ENCODE assay signal across 19 mouse cellular contexts in the genomic region with DNA sequence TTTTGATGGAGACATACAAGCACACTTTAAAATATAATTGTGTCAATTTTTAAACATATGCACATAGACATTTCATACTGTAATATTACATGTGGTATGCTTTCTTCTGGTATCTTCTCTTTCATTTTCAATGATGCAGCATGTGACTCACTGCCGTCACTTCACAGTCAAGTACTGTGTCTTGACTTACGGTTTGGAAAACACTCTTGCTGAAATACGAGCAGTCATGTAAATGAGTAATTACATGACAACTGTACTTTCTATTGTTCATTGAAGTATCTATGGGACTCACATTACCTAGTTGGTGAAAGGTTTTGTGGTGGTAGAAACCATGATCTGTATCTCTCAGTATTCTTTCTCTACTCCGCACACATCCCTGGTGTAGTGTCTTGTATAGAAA. TPM values are rescaled to one million over a fixed set of nuclear protein-coding genes. Genes with fewer than 3 reads are reported as not detected.
DNase-seq lines count a peak whose midpoint lies in the region; TF ChIP-seq lines count a peak whose summit lies in the region.
"Had no signal": no experiment of that assay in that cellular context is flagged by ENCODE, and none has a peak within 500 bp of the region (broad histone marks: within the 10 kb centered on the region; RNA-seq: fewer than 3 reads in every experiment).

No protein-coding gene starts in this region.

- no peak for TF ChIP-seq CTCF in C2C12 (IDR thresholded peaks at IDR 0.05; ENCODE audit: control insufficient read depth, insufficient read depth, insufficient read length)
- no peak for TF ChIP-seq CTCF in CH12.LX (conservative IDR thresholded peaks at IDR 0.05 in 1 of 2, IDR thresholded peaks at IDR 0.05 in 1 of 2; ENCODE audit: low read depth in 2 of 2, low read length in 2 of 2)

- H3K4me3 ChIP-seq in C2C12 (ENCODE audit: insufficient read depth, poor library complexity, severe bottlenecking) (no peak overlapping the region), CH12.LX (replicated peaks in 1 of 3; ENCODE audit: low read depth in 2 of 3, low read length in 2 of 3, poor library complexity in 1 of 3) (no peak overlapping the region)
- H3K4me3 ChIP-seq: embryonic facial prominence, embryonic 12.5 days; forebrain, embryonic 15.5 days; heart, embryonic 12.5 days; hindbrain, embryonic 12.5 days had no signal

- TF ChIP-seq RAD21 in CH12.LX (IDR thresholded peaks at IDR 0.05; ENCODE audit: low read depth, low read length), result no peak

- H3K79me3 ChIP-seq in C2C12 (ENCODE audit: low read depth), result no peaks in the 10 kb centered on the region

- in situ Hi-C loops in CH12.LX (cut with MboI; ENCODE audit: low pct_ligation_motif_present, low pct_unique_long_range_greater_than_20kb, low sequenced_read_pairs), result no loop called here

- H3K9ac ChIP-seq in CH12.LX (ENCODE audit: insufficient read depth, low read depth), result peak overlapping the region; percentile 48
- H3K9ac ChIP-seq: embryonic facial prominence, embryonic 12.5 days; forebrain, embryonic 15.5 days; heart, embryonic 12.5 days; hindbrain, embryonic 12.5 days had no signal

- peak overlapping the region; percentile 41; the same call in 1 of the 2 replicates for H3K27ac ChIP-seq in CH12.LX (ENCODE audit: insufficient read depth, low read depth)
- H3K27ac ChIP-seq: embryonic facial prominence, embryonic 12.5 days; forebrain, embryonic 15.5 days; hindbrain, embryonic 12.5 days had no signal

- TF ChIP-seq POLR2A in CH12.LX (IDR thresholded peaks at IDR 0.05; ENCODE audit: low read depth, low read length), result no peak

- H3K79me2 ChIP-seq in C2C12 (ENCODE audit: control insufficient read depth, insufficient read depth) (no peaks in the 10 kb centered on the region), CH12.LX (replicated peaks; ENCODE audit: control insufficient read depth, extremely low read depth, insufficient read depth, poor library complexity, severe bottlenecking) (no peaks in the 10 kb centered on the region)

- peaks cover 14 to 62% of the 10 kb centered on the region in 2 experiments; a peak in 3 of 4 replicates for H3K4me1 ChIP-seq in CH12.LX (ENCODE audit: control insufficient read depth in 1 of 2, insufficient read depth in 2 of 2)
- H3K4me1 ChIP-seq: embryonic facial prominence, embryonic 12.5 days; forebrain, embryonic 15.5 days; hindbrain, embryonic 12.5 days had no signal

- peak overlapping the region; percentile 67; the same call in 1 of the 2 replicates for H3K4me2 ChIP-seq in CH12.LX (ENCODE audit: insufficient read depth, low read depth, poor library complexity, severe bottlenecking)
- H3K4me2 ChIP-seq: embryonic facial prominence, embryonic 12.5 days; forebrain, embryonic 15.5 days; heart, embryonic 12.5 days; hindbrain, embryonic 12.5 days had no signal

- peak; percentile 20; the same call in 1 of the 2 replicates for TF ChIP-seq EP300 in CH12.LX (IDR thresholded peaks at IDR 0.05; ENCODE audit: low read length)

- H3K36me3 ChIP-seq in C2C12 (ENCODE audit: control insufficient read depth, insufficient read depth), result no peaks in the 10 kb centered on the region
- H3K36me3 ChIP-seq in CH12.LX (replicated peaks in 1 of 2; ENCODE audit: control insufficient read depth in 1 of 2, insufficient read depth in 1 of 2, low read length in 1 of 2), result no peaks in the 10 kb centered on the region
- H3K36me3 ChIP-seq: embryonic facial prominence, embryonic 12.5 days; forebrain, embryonic 15.5 days; heart, embryonic 12.5 days; hindbrain, embryonic 12.5 days had no signal

- DNase-seq in 416B (ENCODE audit: low read depth) (peak; percentile 38), CH12.LX (ENCODE audit: extremely low read depth) (no peak), MN1 (ENCODE audit: low spot score) (no peak)
- DNase-seq in naive thymus-derived CD4-positive, alpha-beta T cell, adult 2 months (ENCODE audit: low read depth), result peak; percentile 59
- no peak for DNase-seq in cerebellum, adult 11 months
- DNase-seq: adrenal gland, adult 2 months; adrenal gland, postnatal 25 days; B cell, adult 2 months; cerebellum, adult 2 months; cerebellum, postnatal 10 days; embryo, embryonic 11 days; gastrocnemius, postnatal 10 days; heart, adult 18-20 months; heart, postnatal 4 days had no signal

- H3K27me3 ChIP-seq in C2C12 (ENCODE audit: control insufficient read depth, insufficient read depth, insufficient read length) (peaks cover 3% of the 10 kb centered on the region), CH12.LX (replicated peaks) (no peaks in the 10 kb centered on the region)
- H3K27me3 ChIP-seq: embryonic facial prominence, embryonic 12.5 days; forebrain, embryonic 15.5 days; heart, embryonic 12.5 days; hindbrain, embryonic 12.5 days had no signal

- dilution Hi-C loops in CH12.LX (cut with MboI; ENCODE audit: extremely low pct_ligation_motif_present, extremely low pct_unique_long_range_greater_than_20kb, low sequenced_read_pairs), result no loop called here

- H3ac ChIP-seq in C2C12 (ENCODE audit: control insufficient read depth, insufficient read length, low read depth), result no peak overlapping the region

- H3K9me3 ChIP-seq in CH12.LX (replicated peaks; ENCODE audit: low read length), result peaks cover 7% of the 10 kb centered on the region
- H3K9me3 ChIP-seq: embryonic facial prominence, embryonic 12.5 days; forebrain, embryonic 15.5 days; heart, embryonic 12.5 days; hindbrain, embryonic 12.5 days had no signal

TF ChIP-seq in C2C12, 6 proteins besides CTCF, POLR2A, EP300 and RAD21:
- TF ChIP-seq USF1 (IDR thresholded peaks at IDR 0.05; ENCODE audit: low read depth) (peak; percentile 33), FOSL1 (IDR thresholded peaks at IDR 0.05; ENCODE audit: insufficient read depth, low read length, poor library complexity, severe bottlenecking) (no peak), MAX (IDR thresholded peaks at IDR 0.05) (no peak), MYOG (IDR thresholded peaks at IDR 0.05; ENCODE audit: control insufficient read depth, extremely low read depth, insufficient read length) (no peak)
TF ChIP-seq in C2C12: peak in this region for 1.

TF ChIP-seq in CH12.LX, 34 proteins besides CTCF, POLR2A, EP300 and RAD21:
- TF ChIP-seq ZKSCAN1 (IDR thresholded peaks at IDR 0.05; ENCODE audit: borderline replicate concordance, low read depth, low read length) (no peak), SMC3 (IDR thresholded peaks at IDR 0.05; ENCODE audit: low read depth, low read length) (no peak), JUND (conservative IDR thresholded peaks at IDR 0.05; ENCODE audit: low read depth, low read length) (peak; percentile 64; the same call in 1 of the 2 replicates), MXI1 (IDR thresholded peaks at IDR 0.05; ENCODE audit: low read depth, low read length) (peak; percentile 55; the same call in 1 of the 2 replicates), KAT2A (IDR thresholded peaks at IDR 0.05; ENCODE audit: insufficient replicate concordance, low read length) (no peak), PAX5 (IDR thresholded peaks at IDR 0.05; ENCODE audit: low read length) (no peak), GABPA (IDR thresholded peaks at IDR 0.05; ENCODE audit: insufficient replicate concordance, low read depth, low read length) (no peak), ZC3H11A (IDR thresholded peaks at IDR 0.05; ENCODE audit: low read depth, low read length) (no peak), MAX (IDR thresholded peaks at IDR 0.05; ENCODE audit: low read length) (peak; percentile 81), ELF1 (IDR thresholded peaks at IDR 0.05; ENCODE audit: low read depth, low read length) (no peak), ZNF384 (IDR thresholded peaks at IDR 0.05; ENCODE audit: low read depth, low read length) (no peak), NELFE (IDR thresholded peaks at IDR 0.05; ENCODE audit: low read depth, low read length) (no peak), HCFC1 (IDR thresholded peaks at IDR 0.05; ENCODE audit: low read depth, low read length) (0 out of 2 replicates have a peak, but pooled peaks have one; percentile 25), POLR2AphosphoS2 (IDR thresholded peaks at IDR 0.05; ENCODE audit: low read depth, low read length) (no peak), TBP (conservative IDR thresholded peaks at IDR 0.05; ENCODE audit: low read depth, low read length) (peak; percentile 85), RCOR1 (conservative IDR thresholded peaks at IDR 0.05; ENCODE audit: low read depth, low read length) (peak; percentile 40; the same call in 1 of the 2 replicates), UBTF (IDR thresholded peaks at IDR 0.05; ENCODE audit: low read depth, low read length) (no peak), MAFK (IDR thresholded peaks at IDR 0.05; ENCODE audit: insufficient replicate concordance, low read length) (peak; percentile 76), MEF2A (IDR thresholded peaks at IDR 0.05; ENCODE audit: borderline replicate concordance, low read depth, low read length) (no peak), E2F4 (IDR thresholded peaks at IDR 0.05; ENCODE audit: insufficient replicate concordance, low read depth, low read length) (no peak), CHD2 (IDR thresholded peaks at IDR 0.05; ENCODE audit: low read length) (no peak), TCF12 (IDR thresholded peaks at IDR 0.05; ENCODE audit: low read depth, low read length) (peak; percentile 44; the same call in 1 of the 2 replicates), ETS1 (conservative IDR thresholded peaks at IDR 0.05; ENCODE audit: low read depth, low read length) (peak; percentile 53; the same call in 1 of the 2 replicates), SIN3A (IDR thresholded peaks at IDR 0.05; ENCODE audit: low read length) (no peak), BHLHE40 (IDR thresholded peaks at IDR 0.05; ENCODE audit: low read depth, low read length) (peak; percentile 79), ZMIZ1 (IDR thresholded peaks at IDR 0.05; ENCODE audit: low read depth, low read length) (peak; percentile 23; the same call in 1 of the 2 replicates), MYC (IDR thresholded peaks at IDR 0.05; ENCODE audit: low read depth, low read length) (peak; percentile 71), IRF4 (IDR thresholded peaks at IDR 0.05; ENCODE audit: low read depth, low read length) (peak; percentile 71), JUN (IDR thresholded peaks at IDR 0.05; ENCODE audit: insufficient read depth, low read depth, low read length) (peak; percentile 27; the same call in 1 of the 2 replicates), NRF1 (IDR thresholded peaks at IDR 0.05; ENCODE audit: low read depth, low read length) (no peak), USF1 (IDR thresholded peaks at IDR 0.05; ENCODE audit: low read depth, low read length) (peak; percentile 59), MAZ (IDR thresholded peaks at IDR 0.05; ENCODE audit: low read depth, low read length) (no peak), CHD1 (IDR thresholded peaks at IDR 0.05; ENCODE audit: low read depth, low read length) (no peak), USF2 (conservative IDR thresholded peaks at IDR 0.05; ENCODE audit: low read depth, low read length) (peak; percentile 53; the same call in 1 of the 2 replicates)
TF ChIP-seq in CH12.LX: peak in this region for 16.

RNA-seq across cellular contexts. Expression of gene Suco, which starts 30.6 kb away (rescaled TPM):
- 3.7 TPM for polyA plus RNA-seq in C2C12 (2012; fragmentation: generic; extraction: Trizol)
- 21.8 and 22.1 TPM in 2 replicates for total RNA-seq in CH12.LX (2012; rRNA removed)
- total RNA-seq in CH12.LX (2014; rRNA removed), result 32.0 and 36.1 TPM in 2 replicates
- 39.0 and 41.9 TPM in 2 replicates for polyA plus RNA-seq in CH12.LX (2012; ENCODE audit: insufficient read length, low read depth)

Comparison
In these comparisons a context has a peak if more than half of its experiments do, and no peak if none do; other contexts are left out.
1. DNase-seq: peak in 416B (single experiment) and naive thymus-derived CD4-positive, alpha-beta T cell, adult 2 months (single experiment); none in CH12.LX (single experiment), MN1 (single experiment) and cerebellum, adult 11 months (single experiment).